Mouse (Mus musculus): ENCODE measurements at regions not wholly inside any gene's neighbourhood (a gene's known extent, or its start where the extent isn't known, plus 50 kb on each side); places are given as distances from the start of the nearest gene placed in this dataset.
"Not testable (repeated sequence)": the region's sequence is repeated elsewhere in the genome, so short reads cannot be mapped to it uniquely, and the experiment has no call there.

- peak; percentile 5 for DNase-seq (ENCODE audit: extremely low read depth, low read depth, low spot score)
- TF ChIP-seq CTCF (IDR thresholded peaks at IDR 0.05; ENCODE audit: low read depth, low read length) = no peak
- no peak for TF ChIP-seq POLR2A (IDR thresholded peaks at IDR 0.05; ENCODE audit: extremely low read depth, insufficient read depth, low read length)
- 79% methylated on average over 12 of the region's 12 CpGs for WGBS
- peaks cover 2% of the 10 kb centered on the region; the same call in 1 of the 2 replicates for H3K4me1 ChIP-seq (ENCODE audit: control insufficient read depth, insufficient read depth, low read length)
- H3K9ac ChIP-seq (ENCODE audit: low read depth, low read length) = no peak overlapping the region
- no peaks in the 10 kb centered on the region for H3K27me3 ChIP-seq (ENCODE audit: control insufficient read depth, insufficient read depth, low read length)
- no peaks in the 10 kb centered on the region for H3K36me3 ChIP-seq (ENCODE audit: control insufficient read depth, insufficient read depth, low read length)
- no peak overlapping the region; the same call in 1 of the 2 replicates for H3K27ac ChIP-seq (replicated peaks; ENCODE audit: insufficient read depth, low read depth, low read length)
- no peak overlapping the region for H3K4me3 ChIP-seq (ENCODE audit: insufficient read depth, low read depth, low read length)
- no peaks in the 10 kb centered on the region for H3K79me2 ChIP-seq (ENCODE audit: control insufficient read depth, insufficient read depth, low read length)
Observed at GRCm38 (mm10) chr10:118052477-118052876, 89.1 kb upstream of the Mdm1 start.

GRCm38 (mm10) chr10:118053037-118053436 lies 88.6 kb upstream of the Mdm1 start:
- Histone ChIP-seq H3K27ac (replicated peaks; ENCODE audit: insufficient read depth, low read depth, low read length) (no peak overlapping the region), H3K9ac (ENCODE audit: low read depth, low read length) (no peak overlapping the region), H3K4me1 (ENCODE audit: control insufficient read depth, insufficient read depth, low read length) (peaks cover 2% of the 10 kb centered on the region; the same call in 1 of the 2 replicates), H3K27me3 (ENCODE audit: control insufficient read depth, insufficient read depth, low read length) (no peaks in the 10 kb centered on the region), H3K36me3 (ENCODE audit: control insufficient read depth, insufficient read depth, low read length) (no peaks in the 10 kb centered on the region), H3K4me3 (ENCODE audit: insufficient read depth, low read depth, low read length) (no peak overlapping the region), H3K79me2 (ENCODE audit: control insufficient read depth, insufficient read depth, low read length) (no peaks in the 10 kb centered on the region)
- no peak for TF ChIP-seq POLR2A (IDR thresholded peaks at IDR 0.05; ENCODE audit: extremely low read depth, insufficient read depth, low read length)
- no peak for TF ChIP-seq CTCF (IDR thresholded peaks at IDR 0.05; ENCODE audit: low read depth, low read length)
- DNase-seq (ENCODE audit: extremely low read depth, low read depth, low spot score) = peak; percentile 31
- 91% methylated on average over 5 of the region's 5 CpGs for whole genome bisulfite sequencing

GRCm38 (mm10) chr10:118056789-118057271 lies 84.8 kb upstream of the Mdm1 start:
- 66% methylated on average over 9 of the region's 9 CpGs for WGBS
- DNase-seq (ENCODE audit: extremely low read depth, low read depth, low spot score) = no peak

GRCm38 (mm10) chr10:118057516-118057915 lies 84.1 kb upstream of the Mdm1 start:
- no peak for TF ChIP-seq POLR2A (IDR thresholded peaks at IDR 0.05; ENCODE audit: extremely low read depth, insufficient read depth, low read length)
- TF ChIP-seq CTCF (IDR thresholded peaks at IDR 0.05; ENCODE audit: low read depth, low read length) = no peak
- DNase-seq (ENCODE audit: extremely low read depth, low read depth, low spot score) = no peak
- no peaks in the 10 kb centered on the region for H3K27me3 ChIP-seq (ENCODE audit: control insufficient read depth, insufficient read depth, low read length)
- H3K4me3 ChIP-seq (ENCODE audit: insufficient read depth, low read depth, low read length) = no peak overlapping the region
- no peak overlapping the region for H3K27ac ChIP-seq (replicated peaks; ENCODE audit: insufficient read depth, low read depth, low read length)
- H3K36me3 ChIP-seq (ENCODE audit: control insufficient read depth, insufficient read depth, low read length) = no peaks in the 10 kb centered on the region
- no peaks in the 10 kb centered on the region for H3K4me1 ChIP-seq (ENCODE audit: control insufficient read depth, insufficient read depth, low read length)
- H3K79me2 ChIP-seq (ENCODE audit: control insufficient read depth, insufficient read depth, low read length) = no peaks in the 10 kb centered on the region
- H3K9ac ChIP-seq (ENCODE audit: low read depth, low read length) = no peak overlapping the region
- WGBS = 56% methylated on average over 3 of the region's 3 CpGs

More at GRCm38 (mm10) chr10:118056789-118057271, 84.8 kb upstream of the Mdm1 start:
- TF ChIP-seq POLR2A (IDR thresholded peaks at IDR 0.05; ENCODE audit: extremely low read depth, insufficient read depth, low read length) = no peak
- TF ChIP-seq CTCF (IDR thresholded peaks at IDR 0.05; ENCODE audit: low read depth, low read length) = no peak
- Histone ChIP-seq H3K27ac (replicated peaks; ENCODE audit: insufficient read depth, low read depth, low read length) (no peak overlapping the region), H3K27me3 (ENCODE audit: control insufficient read depth, insufficient read depth, low read length) (no peaks in the 10 kb centered on the region), H3K9ac (ENCODE audit: low read depth, low read length) (no peak overlapping the region), H3K4me3 (ENCODE audit: insufficient read depth, low read depth, low read length) (no peak overlapping the region), H3K79me2 (ENCODE audit: control insufficient read depth, insufficient read depth, low read length) (no peaks in the 10 kb centered on the region), H3K36me3 (ENCODE audit: control insufficient read depth, insufficient read depth, low read length) (no peaks in the 10 kb centered on the region), H3K4me1 (ENCODE audit: control insufficient read depth, insufficient read depth, low read length) (no peaks in the 10 kb centered on the region)

- Histone ChIP-seq H3K4me1 (ENCODE audit: control insufficient read depth, insufficient read depth, low read length) (no peaks in the 10 kb centered on the region), H3K36me3 (ENCODE audit: control insufficient read depth, insufficient read depth, low read length) (no peaks in the 10 kb centered on the region), H3K27ac (replicated peaks; ENCODE audit: insufficient read depth, low read depth, low read length) (no peak overlapping the region), H3K79me2 (ENCODE audit: control insufficient read depth, insufficient read depth, low read length) (no peaks in the 10 kb centered on the region), H3K4me3 (ENCODE audit: insufficient read depth, low read depth, low read length) (no peak overlapping the region), H3K27me3 (ENCODE audit: control insufficient read depth, insufficient read depth, low read length) (no peaks in the 10 kb centered on the region), H3K9ac (ENCODE audit: low read depth, low read length) (no peak overlapping the region)
- TF ChIP-seq CTCF (IDR thresholded peaks at IDR 0.05; ENCODE audit: low read depth, low read length) (no peak), POLR2A (IDR thresholded peaks at IDR 0.05; ENCODE audit: extremely low read depth, insufficient read depth, low read length) (no peak)
- WGBS = 63% methylated on average over 7 of the region's 7 CpGs
- DNase-seq (ENCODE audit: extremely low read depth, low read depth, low spot score) = no peak
Observed at GRCm38 (mm10) chr10:118064816-118065216, 76.8 kb upstream of the Mdm1 start.

- 95% methylated on average over 9 of the region's 11 CpGs for WGBS
- not testable (repeated sequence) for H3K4me1 ChIP-seq (ENCODE audit: control insufficient read depth, insufficient read depth, low read length); DNase-seq (ENCODE audit: extremely low read depth, low read depth, low spot score); H3K36me3 ChIP-seq (ENCODE audit: control insufficient read depth, insufficient read depth, low read length); H3K4me3 ChIP-seq (ENCODE audit: insufficient read depth, low read depth, low read length); H3K27me3 ChIP-seq (ENCODE audit: control insufficient read depth, insufficient read depth, low read length); H3K27ac ChIP-seq (replicated peaks; ENCODE audit: insufficient read depth, low read depth, low read length); H3K9ac ChIP-seq (ENCODE audit: low read depth, low read length); H3K79me2 ChIP-seq (ENCODE audit: control insufficient read depth, insufficient read depth, low read length)
Observed at GRCm38 (mm10) chr10:118076341-118076740, 65.3 kb upstream of the Mdm1 start.
